Mouse (Mus musculus): ENCODE results near the gene Zranb1.

- no peak for TF ChIP-seq CTCF (conservative IDR thresholded peaks at IDR 0.05; ENCODE audit: insufficient read depth, insufficient read length, low read depth, low read length)
- no peak for TF ChIP-seq POLR2A (IDR thresholded peaks at IDR 0.05; ENCODE audit: low read depth, low read length)
Observed at GRCm38 (mm10) chr7:132999061-132999460, 68.1 kb downstream of the Zranb1 start.
